Mouse (Mus musculus): ENCODE data around the gene Myh7b. TPM values are rescaled to one million over a fixed set of nuclear protein-coding genes. Genes with fewer than 3 reads are reported as not detected.

The Myh7b gene
- polyA plus RNA-seq, 1 experiment from 2014 or later = 3.7 TPM

- H3K27me3 ChIP-seq = peaks cover 91% of the 10 kb centered on the region
- no peak overlapping the region for H3K4me2 ChIP-seq (replicated peaks)
- whole genome bisulfite sequencing = 82% methylated on average over 9 of the region's 9 CpGs
- peaks cover 6% of the 10 kb centered on the region; the same call in 1 of the 2 replicates for H3K9me3 ChIP-seq
- no peak overlapping the region for H3K4me3 ChIP-seq
- H3K36me3 ChIP-seq = peaks cover 20% of the 10 kb centered on the region
- H3K9ac ChIP-seq = no peak overlapping the region
- peaks cover 26% of the 10 kb centered on the region for H3K4me1 ChIP-seq
- no peak overlapping the region for H3K27ac ChIP-seq
- ATAC-seq (ENCODE audit: low FRiP score, low read depth) = no peak
These were observed 17.1 kb downstream of the Myh7b start for GRCm38 (mm10) chr2:155628112-155628511.

- Histone ChIP-seq H3K27ac (no peak overlapping the region), H3K27me3 (peaks cover 91% of the 10 kb centered on the region), H3K9ac (no peak overlapping the region), H3K4me3 (no peak overlapping the region), H3K9me3 (peaks cover 6% of the 10 kb centered on the region; the same call in 1 of the 2 replicates), H3K36me3 (peaks cover 24% of the 10 kb centered on the region), H3K4me2 (replicated peaks) (no peak overlapping the region), H3K4me1 (peaks cover 26% of the 10 kb centered on the region)
- WGBS = 75% methylated on average over 13 of the region's 13 CpGs
- no peak for ATAC-seq (ENCODE audit: low FRiP score, low read depth)
These were observed 17.5 kb downstream of the Myh7b start for GRCm38 (mm10) chr2:155628519-155628918.

GRCm38 (mm10) chr2:155629231-155629661 lies 18.2 kb downstream of the Myh7b start:
- Histone ChIP-seq H3K9ac (peak overlapping the region; percentile 59), H3K9me3 (peaks cover 6% of the 10 kb centered on the region; the same call in 1 of the 2 replicates), H3K4me2 (replicated peaks) (peak overlapping the region; percentile 78), H3K4me1 (peaks cover 26% of the 10 kb centered on the region), H3K4me3 (peak overlapping the region; percentile 43), H3K27ac (no peak overlapping the region), H3K36me3 (peaks cover 32% of the 10 kb centered on the region), H3K27me3 (peaks cover 97% of the 10 kb centered on the region)
- 0 out of 2 replicates have a peak, but pooled peaks have one; percentile 30 for ATAC-seq (ENCODE audit: low FRiP score, low read depth)
- WGBS = under 1% methylated on average over 35 of the region's 35 CpGs

- Histone ChIP-seq H3K9me3 (no peaks in the 10 kb centered on the region), H3K27me3 (peaks cover 97% of the 10 kb centered on the region), H3K4me1 (peaks cover 26% of the 10 kb centered on the region), H3K27ac (no peak overlapping the region), H3K36me3 (peaks cover 41% of the 10 kb centered on the region), H3K4me2 (replicated peaks) (peak overlapping the region; percentile 32; the same call in 1 of the 2 replicates), H3K9ac (peak overlapping the region; percentile 43; the same call in 1 of the 2 replicates), H3K4me3 (peak overlapping the region; percentile 4; the same call in 1 of the 2 replicates)
- WGBS = 20% methylated on average over 20 of the region's 20 CpGs
- ATAC-seq (ENCODE audit: low FRiP score, low read depth) = no peak
These were observed 19.1 kb downstream of the Myh7b start for GRCm38 (mm10) chr2:155630153-155630552.

GRCm38 (mm10) chr2:155630590-155631416 lies 19.8 kb downstream of the Myh7b start:
- WGBS = 21% methylated on average over 43 of the region's 43 CpGs
- Histone ChIP-seq H3K36me3 (peaks cover 47% of the 10 kb centered on the region), H3K27me3 (peaks cover 93% of the 10 kb centered on the region), H3K27ac (no peak overlapping the region), H3K9ac (peak overlapping the region; percentile 43; the same call in 1 of the 2 replicates), H3K4me1 (peaks cover 26% of the 10 kb centered on the region), H3K4me2 (replicated peaks) (peak overlapping the region; percentile 32; the same call in 1 of the 2 replicates), H3K4me3 (peak overlapping the region; percentile 4; the same call in 1 of the 2 replicates), H3K9me3 (no peaks in the 10 kb centered on the region)
- ATAC-seq (ENCODE audit: low FRiP score, low read depth) = no peak

- no peak overlapping the region for H3K27ac ChIP-seq
- peaks cover 63% of the 10 kb centered on the region for H3K36me3 ChIP-seq
- peaks cover 26% of the 10 kb centered on the region for H3K4me1 ChIP-seq
- H3K9ac ChIP-seq = no peak overlapping the region
- ATAC-seq (ENCODE audit: low FRiP score, low read depth) = no peak
- WGBS = 73% methylated on average over 30 of the region's 30 CpGs
- peaks cover 78% of the 10 kb centered on the region for H3K27me3 ChIP-seq
- no peak overlapping the region for H3K4me3 ChIP-seq
- no peaks in the 10 kb centered on the region for H3K9me3 ChIP-seq
- H3K4me2 ChIP-seq (replicated peaks) = no peak overlapping the region
These were observed 21.3 kb downstream of the Myh7b start for GRCm38 (mm10) chr2:155632138-155632936.

GRCm38 (mm10) chr2:155633121-155633520 lies 22.1 kb downstream of the Myh7b start:
- Histone ChIP-seq H3K9ac (no peak overlapping the region), H3K4me2 (replicated peaks) (no peak overlapping the region), H3K4me1 (peaks cover 26% of the 10 kb centered on the region), H3K36me3 (peaks cover 70% of the 10 kb centered on the region), H3K27me3 (peaks cover 70% of the 10 kb centered on the region), H3K9me3 (no peaks in the 10 kb centered on the region), H3K4me3 (no peak overlapping the region), H3K27ac (no peak overlapping the region)
- ATAC-seq (ENCODE audit: low FRiP score, low read depth) = no peak
- WGBS = 69% methylated on average over 19 of the region's 19 CpGs

- no peak overlapping the region for H3K4me2 ChIP-seq (replicated peaks)
- H3K9ac ChIP-seq = no peak overlapping the region
- peaks cover 26% of the 10 kb centered on the region for H3K4me1 ChIP-seq
- H3K9me3 ChIP-seq = no peaks in the 10 kb centered on the region
- H3K4me3 ChIP-seq = no peak overlapping the region
- no peak for ATAC-seq (ENCODE audit: low FRiP score, low read depth)
- 84% methylated on average over 9 of the region's 9 CpGs for WGBS
- H3K27me3 ChIP-seq = peaks cover 64% of the 10 kb centered on the region
- H3K27ac ChIP-seq = no peak overlapping the region
- peaks cover 77% of the 10 kb centered on the region for H3K36me3 ChIP-seq
These were observed 22.7 kb downstream of the Myh7b start for GRCm38 (mm10) chr2:155633731-155634130.

- WGBS = 93% methylated on average over 8 of the region's 8 CpGs
- no peak overlapping the region for H3K27ac ChIP-seq
- no peak overlapping the region for H3K4me2 ChIP-seq (replicated peaks)
- peaks cover 85% of the 10 kb centered on the region for H3K36me3 ChIP-seq
- no peak overlapping the region for H3K4me3 ChIP-seq
- peaks cover 56% of the 10 kb centered on the region for H3K27me3 ChIP-seq
- H3K4me1 ChIP-seq = peaks cover 18% of the 10 kb centered on the region
- H3K9ac ChIP-seq = no peak overlapping the region
- H3K9me3 ChIP-seq = no peaks in the 10 kb centered on the region
- no peak for ATAC-seq (ENCODE audit: low FRiP score, low read depth)
These were observed 23.6 kb downstream of the Myh7b start for GRCm38 (mm10) chr2:155634562-155634961.

GRCm38 (mm10) chr2:155635961-155636360 lies 24.9 kb downstream of the Myh7b start:
- 0 out of 2 replicates have a peak, but pooled peaks cover 4% of the 10 kb centered on the region for H3K4me1 ChIP-seq
- no peak for ATAC-seq (ENCODE audit: low FRiP score, low read depth)
- peaks cover 42% of the 10 kb centered on the region for H3K27me3 ChIP-seq
- 94% methylated on average over 8 of the region's 8 CpGs for WGBS
- no peak overlapping the region for H3K4me3 ChIP-seq
- H3K4me2 ChIP-seq (replicated peaks) = no peak overlapping the region
- H3K9ac ChIP-seq = no peak overlapping the region
- no peaks in the 10 kb centered on the region for H3K9me3 ChIP-seq
- peaks cover 99% of the 10 kb centered on the region for H3K36me3 ChIP-seq
- no peak overlapping the region for H3K27ac ChIP-seq

GRCm38 (mm10) chr2:155636881-155637280 lies 25.9 kb downstream of the Myh7b start:
- no peaks in the 10 kb centered on the region for H3K4me1 ChIP-seq
- no peaks in the 10 kb centered on the region for H3K9me3 ChIP-seq
- H3K27me3 ChIP-seq = peaks cover 33% of the 10 kb centered on the region
- H3K36me3 ChIP-seq = peaks cover 100% of the 10 kb centered on the region
- H3K9ac ChIP-seq = no peak overlapping the region
- H3K27ac ChIP-seq = no peak overlapping the region
- H3K4me2 ChIP-seq (replicated peaks) = no peak overlapping the region
- H3K4me3 ChIP-seq = no peak overlapping the region
- no peak for ATAC-seq (ENCODE audit: low FRiP score, low read depth)

GRCm38 (mm10) chr2:155637411-155637810 lies 26.4 kb downstream of the Myh7b start:
- H3K4me3 ChIP-seq = no peak overlapping the region
- H3K27me3 ChIP-seq = peaks cover 27% of the 10 kb centered on the region
- H3K27ac ChIP-seq = no peak overlapping the region
- no peak for ATAC-seq (ENCODE audit: low FRiP score, low read depth)
- no peaks in the 10 kb centered on the region for H3K9me3 ChIP-seq
- no peaks in the 10 kb centered on the region for H3K4me1 ChIP-seq
- H3K36me3 ChIP-seq = peaks cover 100% of the 10 kb centered on the region
- 93% methylated on average over 4 of the region's 4 CpGs for WGBS
- no peak overlapping the region for H3K4me2 ChIP-seq (replicated peaks)
- no peak overlapping the region for H3K9ac ChIP-seq

Data from limb, embryonic 13.5 days (tissue).